Mouse (Mus musculus): ENCODE results near the gene Aqp1. TPM values are rescaled to one million over a fixed set of nuclear protein-coding genes. Genes with fewer than 3 reads are reported as not detected.

The Aqp1 gene
- polyA plus RNA-seq, 1 experiment from 2014 or later = 69.9 TPM

GRCm38 (mm10) chr6:55341688-55342087, 5.5 kb downstream of the Aqp1 start:
- Histone ChIP-seq H3K27ac (ENCODE audit: low read length) (no peak overlapping the region), H3K4me1 (ENCODE audit: insufficient read depth, low read length) (no peaks in the 10 kb centered on the region), H3K27me3 (ENCODE audit: insufficient read depth, low read length) (no peaks in the 10 kb centered on the region), H3K9ac (replicated peaks; ENCODE audit: low read length) (no peak overlapping the region), H3K9me3 (ENCODE audit: low read length) (no peaks in the 10 kb centered on the region), H3K36me3 (ENCODE audit: insufficient read depth, low read length) (no peaks in the 10 kb centered on the region), H3K4me2 (replicated peaks; ENCODE audit: low read depth, low read length) (no peak overlapping the region), H3K4me3 (ENCODE audit: low read length) (no peak overlapping the region)
- ATAC-seq (ENCODE audit: low FRiP score, low TSS enrichment) = no peak
- WGBS = 50% methylated on average over 5 of the region's 5 CpGs

DNA sequence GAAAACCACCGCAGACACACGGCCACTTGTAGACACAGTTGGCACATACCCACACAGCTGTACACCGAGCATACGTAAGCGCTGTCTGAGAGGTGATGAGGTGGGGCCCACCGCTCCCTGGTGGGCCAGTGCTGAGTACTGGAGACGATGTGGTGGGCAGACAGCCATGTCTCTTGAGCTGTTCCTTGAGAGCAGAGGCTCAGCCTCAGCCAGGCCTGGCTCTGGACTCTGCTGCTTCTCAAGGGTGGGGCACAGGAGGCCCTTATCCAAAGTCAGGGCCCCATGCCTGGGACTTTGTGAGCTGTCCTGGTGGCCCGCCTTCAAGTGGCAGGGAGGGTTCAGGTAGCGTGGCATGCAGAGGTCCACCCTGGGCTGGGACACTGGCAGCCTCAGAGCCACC, 6.1 kb downstream of the Aqp1 start:
- no peaks in the 10 kb centered on the region for H3K27me3 ChIP-seq (ENCODE audit: insufficient read depth, low read length)
- no peaks in the 10 kb centered on the region for H3K4me1 ChIP-seq (ENCODE audit: insufficient read depth, low read length)
- H3K9me3 ChIP-seq (ENCODE audit: low read length) = no peaks in the 10 kb centered on the region
- no peak overlapping the region for H3K9ac ChIP-seq (replicated peaks; ENCODE audit: low read length)
- H3K36me3 ChIP-seq (ENCODE audit: insufficient read depth, low read length) = no peaks in the 10 kb centered on the region
- H3K4me3 ChIP-seq (ENCODE audit: low read length) = no peak overlapping the region
- no peak overlapping the region for H3K4me2 ChIP-seq (replicated peaks; ENCODE audit: low read depth, low read length)
- H3K27ac ChIP-seq (ENCODE audit: low read length) = no peak overlapping the region
- 79% methylated on average over 9 of the region's 9 CpGs for WGBS
- ATAC-seq (ENCODE audit: low FRiP score, low TSS enrichment) = no peak

DNA sequence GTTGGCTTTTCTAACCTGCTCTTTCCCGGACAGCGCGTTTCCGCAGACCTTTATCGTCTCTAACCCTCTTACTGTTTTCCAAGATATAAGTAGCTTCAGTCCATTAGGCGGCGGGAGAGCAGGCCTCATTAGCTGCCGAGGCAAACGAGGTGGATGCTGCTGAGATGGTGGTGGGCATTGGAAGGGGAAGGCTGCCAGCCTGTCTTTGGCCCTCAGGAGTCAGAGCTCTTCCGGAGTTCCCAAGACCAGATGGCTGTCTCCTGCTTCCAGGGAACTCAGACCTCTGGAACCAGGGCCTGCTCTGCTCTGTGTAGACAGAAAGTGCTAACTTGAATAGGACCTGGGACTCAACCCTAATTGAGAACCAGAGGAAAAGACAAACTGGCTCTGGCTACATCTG, 7.2 kb downstream of the Aqp1 start:
- Histone ChIP-seq H3K27ac (ENCODE audit: low read length) (no peak overlapping the region), H3K36me3 (ENCODE audit: insufficient read depth, low read length) (no peaks in the 10 kb centered on the region), H3K9ac (replicated peaks; ENCODE audit: low read length) (no peak overlapping the region), H3K4me2 (replicated peaks; ENCODE audit: low read depth, low read length) (no peak overlapping the region), H3K27me3 (ENCODE audit: insufficient read depth, low read length) (no peaks in the 10 kb centered on the region), H3K4me1 (ENCODE audit: insufficient read depth, low read length) (no peaks in the 10 kb centered on the region), H3K9me3 (ENCODE audit: low read length) (no peaks in the 10 kb centered on the region), H3K4me3 (ENCODE audit: low read length) (no peak overlapping the region)
- ATAC-seq (ENCODE audit: low FRiP score, low TSS enrichment) = no peak
- WGBS = 85% methylated on average over 10 of the region's 10 CpGs

- Histone ChIP-seq H3K4me3 (ENCODE audit: low read length) (no peak overlapping the region), H3K36me3 (ENCODE audit: insufficient read depth, low read length) (no peaks in the 10 kb centered on the region), H3K4me1 (ENCODE audit: insufficient read depth, low read length) (no peaks in the 10 kb centered on the region), H3K4me2 (replicated peaks; ENCODE audit: low read depth, low read length) (no peak overlapping the region), H3K27ac (ENCODE audit: low read length) (no peak overlapping the region), H3K27me3 (ENCODE audit: insufficient read depth, low read length) (no peaks in the 10 kb centered on the region), H3K9ac (replicated peaks; ENCODE audit: low read length) (no peak overlapping the region), H3K9me3 (ENCODE audit: low read length) (no peaks in the 10 kb centered on the region)
- 85% methylated on average over 9 of the region's 9 CpGs for WGBS
- no peak for ATAC-seq (ENCODE audit: low FRiP score, low TSS enrichment)
Measured at GRCm38 (mm10) chr6:55344291-55345016, 8.2 kb downstream of the Aqp1 start.

DNA sequence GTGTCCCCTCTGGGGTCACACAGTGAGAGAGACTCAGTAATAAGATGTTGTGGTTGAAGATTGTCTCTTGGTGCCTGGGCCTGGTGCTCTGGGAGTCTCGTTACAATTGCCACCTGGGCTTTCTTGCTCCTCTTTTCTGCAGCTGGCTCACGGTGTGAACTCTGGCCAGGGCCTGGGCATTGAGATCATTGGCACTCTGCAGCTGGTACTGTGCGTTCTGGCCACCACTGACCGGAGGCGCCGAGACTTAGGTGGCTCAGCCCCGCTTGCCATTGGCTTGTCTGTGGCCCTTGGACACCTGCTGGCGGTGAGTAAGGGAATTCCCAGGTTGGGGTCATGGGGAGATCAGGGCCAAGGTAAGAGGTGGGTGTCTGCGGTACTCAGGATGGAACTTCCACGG, 9.0 kb downstream of the Aqp1 start:
- Histone ChIP-seq H3K9ac (replicated peaks; ENCODE audit: low read length) (no peak overlapping the region), H3K9me3 (ENCODE audit: low read length) (no peaks in the 10 kb centered on the region), H3K27me3 (ENCODE audit: insufficient read depth, low read length) (no peaks in the 10 kb centered on the region), H3K4me1 (ENCODE audit: insufficient read depth, low read length) (no peaks in the 10 kb centered on the region), H3K27ac (ENCODE audit: low read length) (no peak overlapping the region), H3K4me2 (replicated peaks; ENCODE audit: low read depth, low read length) (no peak overlapping the region), H3K36me3 (ENCODE audit: insufficient read depth, low read length) (no peaks in the 10 kb centered on the region), H3K4me3 (ENCODE audit: low read length) (no peak overlapping the region)
- WGBS = 87% methylated on average over 10 of the region's 10 CpGs
- no peak for ATAC-seq (ENCODE audit: low FRiP score, low TSS enrichment)

DNA sequence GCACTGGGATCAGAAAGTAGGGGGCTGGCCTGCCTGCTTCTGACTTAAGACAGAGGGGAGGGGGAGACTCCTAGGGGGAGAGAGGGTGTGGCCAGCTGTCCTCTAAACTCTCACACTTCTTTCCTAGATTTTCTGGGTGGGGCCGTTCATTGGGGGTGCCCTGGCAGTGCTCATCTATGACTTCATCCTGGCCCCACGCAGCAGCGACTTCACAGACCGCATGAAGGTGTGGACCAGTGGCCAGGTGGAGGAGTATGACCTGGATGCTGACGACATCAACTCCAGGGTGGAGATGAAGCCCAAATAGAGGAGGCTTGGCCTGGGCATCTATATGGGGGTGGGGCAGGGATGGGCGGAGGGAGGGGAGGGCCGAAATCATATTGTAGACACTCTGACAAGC, 10.3 kb downstream of the Aqp1 start:
- H3K9me3 ChIP-seq (ENCODE audit: low read length) = no peaks in the 10 kb centered on the region
- ATAC-seq (ENCODE audit: low FRiP score, low TSS enrichment) = no peak
- H3K4me1 ChIP-seq (ENCODE audit: insufficient read depth, low read length) = no peaks in the 10 kb centered on the region
- H3K9ac ChIP-seq (replicated peaks; ENCODE audit: low read length) = no peak overlapping the region
- no peaks in the 10 kb centered on the region for H3K27me3 ChIP-seq (ENCODE audit: insufficient read depth, low read length)
- H3K36me3 ChIP-seq (ENCODE audit: insufficient read depth, low read length) = no peaks in the 10 kb centered on the region
- no peak overlapping the region for H3K4me3 ChIP-seq (ENCODE audit: low read length)
- WGBS = 80% methylated on average over 7 of the region's 7 CpGs
- H3K27ac ChIP-seq (ENCODE audit: low read length) = no peak overlapping the region
- H3K4me2 ChIP-seq (replicated peaks; ENCODE audit: low read depth, low read length) = no peak overlapping the region

- Histone ChIP-seq H3K9ac (replicated peaks; ENCODE audit: low read length) (no peak overlapping the region), H3K27me3 (ENCODE audit: insufficient read depth, low read length) (no peaks in the 10 kb centered on the region), H3K4me3 (ENCODE audit: low read length) (no peak overlapping the region), H3K36me3 (ENCODE audit: insufficient read depth, low read length) (no peaks in the 10 kb centered on the region), H3K27ac (ENCODE audit: low read length) (no peak overlapping the region), H3K4me1 (ENCODE audit: insufficient read depth, low read length) (no peaks in the 10 kb centered on the region), H3K9me3 (ENCODE audit: low read length) (no peaks in the 10 kb centered on the region), H3K4me2 (replicated peaks; ENCODE audit: low read depth, low read length) (no peak overlapping the region)
- 87% methylated on average over 5 of the region's 5 CpGs for WGBS
- ATAC-seq (ENCODE audit: low FRiP score, low TSS enrichment) = no peak
Measured at GRCm38 (mm10) chr6:55347711-55348571, 11.7 kb downstream of the Aqp1 start.

DNA sequence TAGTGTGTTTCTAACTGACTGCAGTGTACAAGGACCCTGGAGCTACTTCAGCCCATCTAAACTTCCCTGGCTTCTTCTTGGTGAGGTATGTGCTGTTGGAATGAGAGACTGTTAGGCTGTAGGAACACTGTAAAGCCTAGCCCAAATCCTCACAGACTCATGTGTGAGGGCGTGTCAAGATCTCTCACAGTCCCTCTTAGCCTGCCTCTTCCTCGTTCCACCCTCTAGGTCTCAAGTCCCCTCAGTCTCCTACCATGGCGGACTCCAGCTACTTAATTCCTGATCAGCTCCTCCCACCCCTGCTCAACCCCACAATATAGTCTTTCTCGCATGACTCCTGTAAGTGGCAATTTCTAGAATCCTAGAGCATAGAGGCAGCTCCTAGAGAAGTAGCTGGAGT, 13.0 kb downstream of the Aqp1 start:
- Histone ChIP-seq H3K27ac (ENCODE audit: low read length) (no peak overlapping the region), H3K9me3 (ENCODE audit: low read length) (no peaks in the 10 kb centered on the region), H3K9ac (replicated peaks; ENCODE audit: low read length) (no peak overlapping the region), H3K4me3 (ENCODE audit: low read length) (no peak overlapping the region), H3K4me1 (ENCODE audit: insufficient read depth, low read length) (no peaks in the 10 kb centered on the region), H3K36me3 (ENCODE audit: insufficient read depth, low read length) (no peaks in the 10 kb centered on the region), H3K4me2 (replicated peaks; ENCODE audit: low read depth, low read length) (no peak overlapping the region), H3K27me3 (ENCODE audit: insufficient read depth, low read length) (no peaks in the 10 kb centered on the region)
- ATAC-seq (ENCODE audit: low FRiP score, low TSS enrichment) = no peak
- 92% methylated on average over 4 of the region's 4 CpGs for WGBS

DNA sequence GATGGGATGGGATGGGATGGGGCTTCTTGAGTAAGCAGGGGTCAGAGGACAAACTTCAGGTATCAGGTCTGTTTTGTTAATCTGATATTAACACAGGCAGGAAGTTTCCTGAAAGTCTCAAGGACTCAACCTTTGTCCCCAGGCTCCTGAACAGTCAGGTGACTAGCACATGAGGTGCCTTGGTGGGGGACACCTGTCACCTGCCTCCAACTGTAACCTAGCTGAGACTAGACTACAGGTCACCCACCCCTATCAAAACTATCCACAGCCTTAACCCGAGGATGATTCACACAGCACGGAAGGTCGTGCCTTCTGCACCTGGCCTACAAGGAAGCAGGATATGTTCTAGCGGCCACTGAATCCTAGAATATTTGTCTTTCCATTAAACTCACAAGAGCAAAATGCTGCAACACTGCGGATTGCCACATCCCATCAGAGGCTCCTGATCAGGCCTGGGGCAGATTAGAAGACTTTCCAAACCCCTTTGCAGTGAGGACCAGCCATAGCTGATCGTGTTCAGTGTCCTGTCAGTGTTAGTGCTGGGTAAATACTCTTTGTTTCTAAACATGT, 14.2 kb downstream of the Aqp1 start:
- no peak for ATAC-seq (ENCODE audit: low FRiP score, low TSS enrichment)

GRCm38 (mm10) chr6:55351712-55352111, 15.5 kb downstream of the Aqp1 start:
- Histone ChIP-seq H3K9ac (replicated peaks; ENCODE audit: low read length) (no peak overlapping the region), H3K36me3 (ENCODE audit: insufficient read depth, low read length) (no peaks in the 10 kb centered on the region), H3K9me3 (ENCODE audit: low read length) (no peaks in the 10 kb centered on the region), H3K27ac (ENCODE audit: low read length) (no peak overlapping the region), H3K4me1 (ENCODE audit: insufficient read depth, low read length) (no peaks in the 10 kb centered on the region), H3K27me3 (ENCODE audit: insufficient read depth, low read length) (no peaks in the 10 kb centered on the region), H3K4me3 (ENCODE audit: low read length) (no peak overlapping the region), H3K4me2 (replicated peaks; ENCODE audit: low read depth, low read length) (no peak overlapping the region)
- ATAC-seq (ENCODE audit: low FRiP score, low TSS enrichment) = no peak
- 54% methylated on average over 7 of the region's 7 CpGs for WGBS

More for the DNA sequence above, 14.2 kb downstream of the Aqp1 start:
- Histone ChIP-seq H3K27me3 (ENCODE audit: insufficient read depth, low read length) (no peaks in the 10 kb centered on the region), H3K36me3 (ENCODE audit: insufficient read depth, low read length) (no peaks in the 10 kb centered on the region), H3K9ac (replicated peaks; ENCODE audit: low read length) (no peak overlapping the region), H3K4me3 (ENCODE audit: low read length) (no peak overlapping the region), H3K27ac (ENCODE audit: low read length) (no peak overlapping the region), H3K9me3 (ENCODE audit: low read length) (no peaks in the 10 kb centered on the region), H3K4me2 (replicated peaks; ENCODE audit: low read depth, low read length) (no peak overlapping the region), H3K4me1 (ENCODE audit: insufficient read depth, low read length) (no peaks in the 10 kb centered on the region)
- WGBS = 91% methylated on average over 6 of the region's 6 CpGs

Measured in kidney, embryonic 16.5 days (tissue).